Mouse (Mus musculus) G1E (cell line): Measurements from ENCODE around the gene Atxn2.

Experiments used
- CTCF ChIP-seq: IDR thresholded peaks from 2 replicates; pipeline ENCODE4 v1.5.1; 2012; ENCODE audit warnings: low read depth, low read length, inconsistent platforms, mixed read lengths
- GATA1 ChIP-seq: IDR thresholded peaks from 2 replicates; pipeline ENCODE4 v1.6.1; 2012; ENCODE audit warnings: borderline replicate concordance, low read length, inconsistent platforms, mixed read lengths
- GATA2 ChIP-seq: IDR thresholded peaks from 2 replicates; pipeline ENCODE4 v1.6.1; 2012; ENCODE audit warnings: low read depth, low read length, inconsistent platforms, borderline replicate concordance
- POLR2AphosphoS5 ChIP-seq: IDR thresholded peaks from 2 replicates; pipeline ENCODE4 v1.6.1; 2012; ENCODE audit warnings: low read depth, low read length, inconsistent platforms; ENCODE audit not compliant: insufficient replicate concordance
- TAL1 ChIP-seq: conservative IDR thresholded peaks from 2 replicates; pipeline ENCODE4 v1.6.1; 2012; ENCODE audit warnings: low read depth, low read length, inconsistent platforms, mixed read lengths

DNA sequence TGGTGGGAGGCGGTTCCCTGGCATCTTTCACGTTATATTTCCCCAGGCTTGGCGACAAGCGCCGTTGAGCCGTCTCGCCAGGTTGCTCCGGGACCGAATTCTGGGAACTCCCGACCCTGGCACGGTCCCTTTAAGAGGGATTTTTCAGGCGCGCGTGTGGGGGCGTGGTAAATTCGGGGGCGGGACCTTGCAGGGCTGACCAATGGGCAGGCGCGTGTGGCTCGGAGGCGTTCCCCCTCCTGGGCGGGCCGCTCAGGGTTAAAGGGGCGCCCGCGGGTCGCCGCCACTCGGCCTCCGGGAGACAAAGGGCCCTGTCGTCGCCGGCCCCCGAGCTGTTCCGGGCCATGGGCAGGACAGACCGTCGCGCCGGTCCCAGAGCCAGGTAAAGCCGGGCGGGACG is 137.6 kb downstream of the Atxn2 start, which contains the start of gene Pheta1:
- TF ChIP-seq CTCF: no peak
- TF ChIP-seq TAL1: no peak
- no peak for TF ChIP-seq GATA1
- no peak for TF ChIP-seq POLR2AphosphoS5
- TF ChIP-seq GATA2: no peak
